Mouse (Mus musculus) E14TG2a.4 (cell line): ENCODE data around the gene Doc2b.

Source experiments
- H3K27me3 ChIP-seq: 2 replicates; pipeline ENCODE4 v1.6.1; 2014; ENCODE audit warnings: low read length, control low read depth; ENCODE audit not compliant: insufficient read depth
- H3K36me3 ChIP-seq: 2 replicates; pipeline ENCODE4 v1.6.1; 2014; ENCODE audit warnings: low read length, control low read depth; ENCODE audit not compliant: insufficient read depth
- H3K4me1 ChIP-seq: replicated peaks from 2 replicates; pipeline ENCODE4 v1.6.1; 2014; ENCODE audit warnings: low read depth, low read length, control low read depth
- H3K4me3 ChIP-seq: replicated peaks from 2 replicates; pipeline ENCODE4 v1.5.1; 2014; ENCODE audit warnings: mild to moderate bottlenecking, low read length
- H3K9me3 ChIP-seq: 2 replicates; pipeline ENCODE4 v1.6.1; 2014; ENCODE audit warnings: low read length, control low read depth
- CTCF ChIP-seq: conservative IDR thresholded peaks from 2 replicates; pipeline ENCODE4 v1.5.1; 2014; ENCODE audit warnings: low read length
- NANOG ChIP-seq: IDR thresholded peaks from 2 replicates; pipeline ENCODE4 v1.6.1; 2014; ENCODE audit warnings: borderline replicate concordance, low read length, mixed read lengths
- POU5F1 ChIP-seq: IDR thresholded peaks from 2 replicates; pipeline ENCODE4 v1.6.1; 2014; ENCODE audit warnings: low read length, borderline replicate concordance

Gene Doc2b

DNA sequence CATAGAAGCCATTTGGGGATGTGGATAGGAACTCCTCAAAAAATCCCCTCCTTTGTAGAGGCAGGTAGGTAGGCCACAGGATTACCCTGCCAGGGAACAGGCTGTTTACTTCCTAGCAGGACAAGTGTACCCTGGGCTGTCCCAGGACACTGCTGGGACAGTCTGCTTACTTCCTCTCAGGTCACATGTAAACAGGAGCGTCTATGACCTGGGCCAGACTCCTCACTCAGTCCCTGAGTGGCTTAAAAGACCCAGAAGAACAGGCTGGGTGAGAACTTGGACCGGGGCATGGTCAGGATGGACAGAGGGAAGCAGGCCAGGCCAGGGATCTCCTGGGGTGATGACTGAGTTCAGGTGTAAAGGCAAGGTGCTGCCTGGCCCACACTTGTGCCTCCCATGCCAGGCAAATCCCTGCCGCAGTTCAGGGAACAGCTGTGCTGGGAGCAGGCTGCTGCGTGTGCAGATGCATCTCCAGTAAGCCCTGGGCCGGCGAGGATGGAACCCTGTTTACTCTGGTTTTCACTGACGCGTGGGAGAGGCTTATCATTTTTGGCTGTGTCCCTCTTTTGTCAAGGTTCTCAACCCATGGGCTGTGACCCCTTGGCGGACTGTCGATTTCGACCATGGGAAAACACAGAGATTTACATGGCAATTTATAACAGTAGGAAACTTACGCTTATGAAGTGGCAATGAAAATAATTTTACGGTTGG lies 842 bp upstream of the Doc2b start:
- TF ChIP-seq POU5F1 (no peak), NANOG (no peak), CTCF (no peak)

GRCm38 (mm10) chr11:75795321-75795636 lies 570 bp downstream of the Doc2b start:
- Histone ChIP-seq H3K27me3 (peaks cover 79% of the 10 kb centered on the region), H3K9me3 (no peaks in the 10 kb centered on the region)
- TF ChIP-seq POU5F1 (no peak), CTCF (no peak), NANOG (no peak)

More for the DNA sequence above, 842 bp upstream of the Doc2b start:
- Histone ChIP-seq H3K4me1 (peaks cover 38% of the 10 kb centered on the region), H3K4me3 (no peak overlapping the region), H3K36me3 (no peaks in the 10 kb centered on the region), H3K27me3 (peaks cover 82% of the 10 kb centered on the region), H3K9me3 (no peaks in the 10 kb centered on the region)

GRCm38 (mm10) chr11:75794602-75795320 lies 1.1 kb downstream of the Doc2b start:
- H3K4me1 ChIP-seq: peaks cover 21% of the 10 kb centered on the region
- H3K36me3 ChIP-seq: no peaks in the 10 kb centered on the region
- no peaks in the 10 kb centered on the region for H3K9me3 ChIP-seq
- no peak for TF ChIP-seq CTCF
- TF ChIP-seq POU5F1: no peak
- no peak for TF ChIP-seq NANOG
- H3K27me3 ChIP-seq: peaks cover 82% of the 10 kb centered on the region
- H3K4me3 ChIP-seq: peak overlapping the region; percentile 76

More at GRCm38 (mm10) chr11:75795321-75795636, 570 bp downstream of the Doc2b start:
- H3K4me1 ChIP-seq: peaks cover 25% of the 10 kb centered on the region
- no peaks in the 10 kb centered on the region for H3K36me3 ChIP-seq
- peak overlapping the region; percentile 76 for H3K4me3 ChIP-seq

GRCm38 (mm10) chr11:75793351-75793750 lies 2.5 kb downstream of the Doc2b start:
- Histone ChIP-seq H3K27me3 (peaks cover 83% of the 10 kb centered on the region), H3K4me1 (peaks cover 14% of the 10 kb centered on the region), H3K36me3 (no peaks in the 10 kb centered on the region), H3K4me3 (no peak overlapping the region), H3K9me3 (no peaks in the 10 kb centered on the region)
- TF ChIP-seq POU5F1: no peak
- TF ChIP-seq CTCF: no peak
- no peak for TF ChIP-seq NANOG

GRCm38 (mm10) chr11:75792535-75792934 lies 3.3 kb downstream of the Doc2b start:
- TF ChIP-seq CTCF (no peak), NANOG (no peak), POU5F1 (no peak)
- Histone ChIP-seq H3K4me1 (peaks cover 19% of the 10 kb centered on the region), H3K36me3 (no peaks in the 10 kb centered on the region), H3K27me3 (peaks cover 75% of the 10 kb centered on the region), H3K9me3 (no peaks in the 10 kb centered on the region), H3K4me3 (no peak overlapping the region)

GRCm38 (mm10) chr11:75785897-75786296 lies 10.0 kb downstream of the Doc2b start:
- TF ChIP-seq CTCF (no peak), NANOG (no peak), POU5F1 (no peak)
- H3K4me3 ChIP-seq: no peak overlapping the region
- peaks cover 26% of the 10 kb centered on the region for H3K27me3 ChIP-seq
- H3K4me1 ChIP-seq: peaks cover 26% of the 10 kb centered on the region
- no peaks in the 10 kb centered on the region for H3K36me3 ChIP-seq
- no peaks in the 10 kb centered on the region for H3K9me3 ChIP-seq

GRCm38 (mm10) chr11:75783799-75784198 lies 12.1 kb downstream of the Doc2b start:
- no peak for TF ChIP-seq NANOG
- TF ChIP-seq POU5F1: no peak
- no peak for TF ChIP-seq CTCF
- peaks cover 26% of the 10 kb centered on the region for H3K4me1 ChIP-seq
- no peaks in the 10 kb centered on the region for H3K36me3 ChIP-seq
- peaks cover 10% of the 10 kb centered on the region; the same call in 1 of the 2 replicates for H3K27me3 ChIP-seq
- H3K9me3 ChIP-seq: no peaks in the 10 kb centered on the region
- no peak overlapping the region for H3K4me3 ChIP-seq

DNA sequence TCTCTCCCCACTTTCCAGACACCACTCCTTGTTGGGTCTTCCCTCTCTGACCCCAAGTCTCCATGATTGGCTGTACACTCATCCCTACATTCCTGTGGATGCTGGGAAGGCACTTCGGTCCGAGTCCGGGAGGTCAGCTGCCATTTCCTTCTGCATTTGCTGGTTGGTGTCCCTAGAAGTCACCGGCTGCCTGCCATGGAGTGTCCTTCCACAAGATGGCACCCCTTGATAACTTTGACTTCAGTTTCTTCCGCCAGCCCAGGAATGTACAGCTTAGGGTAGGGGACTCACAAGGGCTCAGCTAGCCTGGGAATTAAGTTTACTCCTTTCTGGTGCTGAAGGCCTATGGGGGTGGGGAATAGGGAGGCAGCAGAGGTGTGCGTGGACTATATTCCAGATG lies 13.9 kb downstream of the Doc2b start:
- Histone ChIP-seq H3K4me1 (peaks cover 11% of the 10 kb centered on the region), H3K27me3 (peaks cover 7% of the 10 kb centered on the region; the same call in 1 of the 2 replicates), H3K4me3 (no peak overlapping the region), H3K36me3 (no peaks in the 10 kb centered on the region), H3K9me3 (no peaks in the 10 kb centered on the region)
- TF ChIP-seq NANOG (no peak), CTCF (peak; percentile 74), POU5F1 (no peak)

- no peaks in the 10 kb centered on the region for H3K4me1 ChIP-seq
- no peak for TF ChIP-seq NANOG
- TF ChIP-seq CTCF: peak; percentile 33
- no peaks in the 10 kb centered on the region for H3K9me3 ChIP-seq
- no peaks in the 10 kb centered on the region for H3K36me3 ChIP-seq
- H3K27me3 ChIP-seq: no peaks in the 10 kb centered on the region
- H3K4me3 ChIP-seq: no peak overlapping the region
These were observed 19.9 kb downstream of the Doc2b start for GRCm38 (mm10) chr11:75775919-75776318.
